Mouse (Mus musculus) left cerebral cortex, postnatal 14 days (tissue): ENCODE results near the gene Uncx. TPM values are rescaled to one million over a fixed set of nuclear protein-coding genes. Genes with fewer than 3 reads are reported as not detected.

Source experiments
- DNase-seq, 2 experiments: peaks; one replicate each; pipeline ENCODE4 v3.0.0; 2021 to 2022; ENCODE audit warnings: low spot score in 2 of 2, mixed read lengths in 1 of 2
- intact Hi-C: fragments of 180-260 bp; cut with DNase I; formaldehyde crosslinking; loops from one replicate; pipeline ENCODE4 v1.15.1; 2025
- long read RNA-seq, 2 experiments: library from polyadenylated mRNA; stranded (forward); transcript quantifications; one replicate each; pipeline ENCODE4 v2.0.0; 2021
- total RNA-seq, 2 experiments: library from RNA; stranded (reverse); gene quantifications; 2 replicates each; pipeline ENCODE4 v1.2.3; 2021

Uncx gene
- under 1 TPM in 1 of 2 experiments, not detected in 1; 0.48 TPM for total RNA-seq
- long read RNA-seq, experiment 1: 0 reads
- long read RNA-seq, experiment 2: 0 reads

GRCm38 (mm10) chr5:139543214-139543613 is at the start of gene Uncx:
Uncx (plus strand) TSS chr5:139543494.
- intact Hi-C loops: no loop called here
- DNase-seq: no peak

GRCm38 (mm10) chr5:139493690-139494089 is 49.6 kb upstream of the Uncx start:
- no peak for DNase-seq
- intact Hi-C loops: no loop called here

GRCm38 (mm10) chr5:139495019-139495669 is 48.1 kb upstream of the Uncx start:
- DNase-seq: peak; percentile 28
- intact Hi-C loops: no loop called here

GRCm38 (mm10) chr5:139496939-139497338 is 46.4 kb upstream of the Uncx start:
- no peak for DNase-seq
- intact Hi-C loops: no loop called here

- intact Hi-C loops: no loop called here
- no peak for DNase-seq
These were observed 44.5 kb upstream of the Uncx start for GRCm38 (mm10) chr5:139498791-139499190.

- intact Hi-C loops: no loop called here
- DNase-seq: peak; percentile 39 to 44
These were observed 41.0 kb upstream of the Uncx start for GRCm38 (mm10) chr5:139502281-139502680.

- DNase-seq: peak; percentile 74 to 81
- intact Hi-C loops: no loop called here
These were observed 38.2 kb upstream of the Uncx start for GRCm38 (mm10) chr5:139505073-139505606.

- no peak for DNase-seq
- intact Hi-C loops: no loop called here
These were observed 37.1 kb upstream of the Uncx start for GRCm38 (mm10) chr5:139506207-139506606.

GRCm38 (mm10) chr5:139510682-139511366 is 32.5 kb upstream of the Uncx start:
- DNase-seq: no peak
- intact Hi-C loops: no loop called here

GRCm38 (mm10) chr5:139512201-139512600 is 31.1 kb upstream of the Uncx start:
- intact Hi-C loops: no loop called here
- DNase-seq: no peak

GRCm38 (mm10) chr5:139516281-139516680 is 27.0 kb upstream of the Uncx start:
- no peak for DNase-seq
- intact Hi-C loops: no loop called here

- intact Hi-C loops: no loop called here
- peak; percentile 64 to 82 for DNase-seq
These were observed 23.0 kb upstream of the Uncx start for GRCm38 (mm10) chr5:139520069-139520834.

GRCm38 (mm10) chr5:139521987-139522386 is 21.3 kb upstream of the Uncx start:
- intact Hi-C loops: no loop called here
- no peak for DNase-seq

- intact Hi-C loops: no loop called here
- DNase-seq: no peak
These were observed 14.4 kb upstream of the Uncx start for GRCm38 (mm10) chr5:139528851-139529250.

GRCm38 (mm10) chr5:139535386-139535919 is 7.8 kb upstream of the Uncx start:
- DNase-seq: no peak
- intact Hi-C loops: loop anchor here (10.0 kb wide), 1 partner anchor 219 kb away; no protein-coding TSS in a partner anchor

- intact Hi-C loops: loop anchor here (1.0 to 10.0 kb wide), 2 partner anchors 132 to 218 kb away; no protein-coding TSS in a partner anchor
- peak; percentile 32 to 72 for DNase-seq
These were observed 6.9 kb upstream of the Uncx start for GRCm38 (mm10) chr5:139536211-139536910.

- no peak for DNase-seq
- intact Hi-C loops: loop anchor here (1.0 to 10.0 kb wide), 2 partner anchors 131 to 218 kb away; no protein-coding TSS in a partner anchor
These were observed 6.2 kb upstream of the Uncx start for GRCm38 (mm10) chr5:139536911-139537738.

GRCm38 (mm10) chr5:139537739-139538135 is 5.6 kb upstream of the Uncx start:
- intact Hi-C loops: loop anchor here (10.0 kb wide), 1 partner anchor 217 kb away; no protein-coding TSS in a partner anchor
- no peak for DNase-seq
